Mouse (Mus musculus) testis, postnatal 10 days (tissue): ENCODE measurements at regions not wholly inside any gene's neighbourhood (a gene's known extent, or its start where the extent isn't known, plus 50 kb on each side); places are given as distances from the start of the nearest gene placed in this dataset.

Experiments
- DNase-seq: peaks from one replicate; pipeline ENCODE4 v3.0.0; 2021; ENCODE audit warnings: low spot score

- DNase-seq = no peak
Measured at GRCm38 (mm10) chr3:104343096-104343495, 122.9 kb upstream of the Magi3 start.

GRCm38 (mm10) chr3:104342220-104342619, 122.0 kb upstream of the Magi3 start:
- DNase-seq = no peak

GRCm38 (mm10) chr3:104340331-104340730, 120.2 kb upstream of the Magi3 start:
- no peak for DNase-seq

- no peak for DNase-seq
Measured at GRCm38 (mm10) chr3:104336867-104337266, 116.7 kb upstream of the Magi3 start.

- no peak for DNase-seq
Measured at GRCm38 (mm10) chr3:104336308-104336707, 116.1 kb upstream of the Magi3 start.

- no peak for DNase-seq
Measured at GRCm38 (mm10) chr3:104334760-104335159, 114.6 kb upstream of the Magi3 start.

- DNase-seq = no peak
Measured at GRCm38 (mm10) chr3:104333345-104333744, 113.2 kb upstream of the Magi3 start.

GRCm38 (mm10) chr3:104330646-104331045, 110.5 kb upstream of the Magi3 start:
- no peak for DNase-seq

GRCm38 (mm10) chr3:104327829-104328228, 107.7 kb upstream of the Magi3 start:
- no peak for DNase-seq

- peak; percentile 47 for DNase-seq
Measured at GRCm38 (mm10) chr3:104327034-104327729, 107.0 kb upstream of the Magi3 start.

- no peak for DNase-seq
Measured at GRCm38 (mm10) chr3:104322591-104322990, 102.4 kb upstream of the Magi3 start.

GRCm38 (mm10) chr3:104320404-104320803, 100.2 kb upstream of the Magi3 start:
- DNase-seq = no peak

GRCm38 (mm10) chr3:104319377-104319776, 99.2 kb upstream of the Magi3 start:
- no peak for DNase-seq

- no peak for DNase-seq
Measured at GRCm38 (mm10) chr3:104318911-104319310, 98.7 kb upstream of the Magi3 start.

- no peak for DNase-seq
Measured at GRCm38 (mm10) chr3:104317528-104317927, 97.4 kb upstream of the Magi3 start.

- DNase-seq = no peak
Measured at GRCm38 (mm10) chr3:104313063-104313462, 92.9 kb upstream of the Magi3 start.

GRCm38 (mm10) chr3:104306961-104307360, 86.8 kb upstream of the Magi3 start:
- no peak for DNase-seq

- DNase-seq = no peak
Measured at GRCm38 (mm10) chr3:104305904-104306563, 85.9 kb upstream of the Magi3 start.

- no peak for DNase-seq
Measured at GRCm38 (mm10) chr3:104303577-104303976, 83.4 kb upstream of the Magi3 start.

- no peak for DNase-seq
Measured at GRCm38 (mm10) chr3:104300201-104300600, 80.0 kb upstream of the Magi3 start.

- no peak for DNase-seq
Measured at GRCm38 (mm10) chr3:104298878-104299277, 78.7 kb upstream of the Magi3 start.

GRCm38 (mm10) chr3:104298409-104298808, 78.2 kb upstream of the Magi3 start:
- no peak for DNase-seq

- DNase-seq = no peak
Measured at GRCm38 (mm10) chr3:104297112-104297511, 76.9 kb upstream of the Magi3 start.

- DNase-seq = no peak
Measured at GRCm38 (mm10) chr3:104295856-104296255, 75.7 kb upstream of the Magi3 start.
